ENCODE assay signal across 24 mouse cellular contexts in genomic region chr15:60618801-60619200, GRCm38 (mm10).
"Had no signal": no experiment of that assay in that cellular context is flagged by ENCODE, and none has a peak within 500 bp of the region (broad histone marks: within the 10 kb centered on the region; RNA-seq: fewer than 3 reads in every experiment).

No protein-coding gene starts in this region.

- ATAC-seq: forebrain, embryonic 16.5 days; hindbrain, postnatal 0 days; intestine, embryonic 16.5 days had no signal

- H3K4me2 ChIP-seq: heart, embryonic 12.5 days; hindbrain, embryonic 13.5 days; hindbrain, embryonic 15.5 days; kidney, embryonic 15.5 days; limb, embryonic 13.5 days had no signal

- H3K4me3 ChIP-seq: gastrocnemius, adult 2 months; heart, embryonic 10.5 days; heart, embryonic 12.5 days; hindbrain, embryonic 13.5 days; hindbrain, embryonic 15.5 days; kidney, embryonic 15.5 days; limb, embryonic 13.5 days had no signal

- H3K36me3 ChIP-seq: heart, embryonic 10.5 days; heart, embryonic 12.5 days; hindbrain, embryonic 13.5 days; hindbrain, embryonic 15.5 days; kidney, embryonic 15.5 days; limb, embryonic 13.5 days had no signal

- H3K27ac ChIP-seq: gastrocnemius, adult 2 months; heart, embryonic 10.5 days; hindbrain, embryonic 13.5 days; hindbrain, embryonic 15.5 days; hindbrain, postnatal 0 days; kidney, embryonic 15.5 days; kidney, postnatal 0 days; limb, embryonic 13.5 days had no signal

- H3K4me1 ChIP-seq: heart, embryonic 10.5 days; heart, embryonic 12.5 days; hindbrain, embryonic 13.5 days; hindbrain, embryonic 15.5 days; limb, embryonic 13.5 days had no signal

- H3K27me3 ChIP-seq: heart, embryonic 12.5 days; hindbrain, embryonic 13.5 days; hindbrain, embryonic 15.5 days; kidney, embryonic 15.5 days; limb, embryonic 13.5 days had no signal

- H3K9ac ChIP-seq: heart, embryonic 12.5 days; hindbrain, embryonic 13.5 days; hindbrain, embryonic 15.5 days; kidney, embryonic 15.5 days; limb, embryonic 13.5 days had no signal

- H3K9me3 ChIP-seq: heart, embryonic 10.5 days; heart, embryonic 12.5 days; hindbrain, embryonic 13.5 days; hindbrain, embryonic 15.5 days; kidney, embryonic 15.5 days; limb, embryonic 13.5 days had no signal

- DNase-seq: gastrocnemius, adult 2 months; gastrocnemius, postnatal 14 days; gastrocnemius, postnatal 36 days; heart, adult 18-20 months; heart, postnatal 14 days; heart, postnatal 36 days; kidney, adult 11 months; kidney, adult 2 months; kidney, adult 9 months; kidney, postnatal 14 days; kidney, postnatal 36 days; layer of hippocampus, adult 9-11 months; layer of hippocampus, postnatal 36 days; left cerebral cortex, postnatal 4 days had no signal
